Mouse (Mus musculus): ENCODE measurements around the gene Mok. TPM values are rescaled to one million over a fixed set of nuclear protein-coding genes. Genes with fewer than 3 reads are reported as not detected.

Mok gene
- total RNA-seq, 2 experiments from 2014 or later, result not detected

- no peak for ATAC-seq (replicated peaks; ENCODE audit: low FRiP score, poor library complexity, severe bottlenecking)
Measured at GRCm38 (mm10) chr12:110814924-110815323, 25.8 kb downstream of the Mok start.

GRCm38 (mm10) chr12:110813624-110814023 is 27.1 kb downstream of the Mok start:
- no peak for ATAC-seq (replicated peaks; ENCODE audit: low FRiP score, poor library complexity, severe bottlenecking)

- ATAC-seq (replicated peaks; ENCODE audit: low FRiP score, poor library complexity, severe bottlenecking), result no peak
Measured at GRCm38 (mm10) chr12:110813132-110813531, 27.6 kb downstream of the Mok start.

GRCm38 (mm10) chr12:110808848-110809247 is 31.9 kb downstream of the Mok start:
- ATAC-seq (replicated peaks; ENCODE audit: low FRiP score, poor library complexity, severe bottlenecking), result no peak

GRCm38 (mm10) chr12:110808430-110808829 is 32.3 kb downstream of the Mok start:
- no peak for ATAC-seq (replicated peaks; ENCODE audit: low FRiP score, poor library complexity, severe bottlenecking)

- ATAC-seq (replicated peaks; ENCODE audit: low FRiP score, poor library complexity, severe bottlenecking), result no peak
Measured at GRCm38 (mm10) chr12:110806301-110806970, 34.3 kb downstream of the Mok start.

GRCm38 (mm10) chr12:110804261-110804660 is 36.5 kb downstream of the Mok start:
- no peak for ATAC-seq (replicated peaks; ENCODE audit: low FRiP score, poor library complexity, severe bottlenecking)

GRCm38 (mm10) chr12:110802674-110803297 is 38.0 kb downstream of the Mok start:
- ATAC-seq (replicated peaks; ENCODE audit: low FRiP score, poor library complexity, severe bottlenecking), result no peak

GRCm38 (mm10) chr12:110801876-110802464 is 38.8 kb downstream of the Mok start:
- ATAC-seq (replicated peaks; ENCODE audit: low FRiP score, poor library complexity, severe bottlenecking), result no peak

GRCm38 (mm10) chr12:110799226-110799625 is 41.5 kb downstream of the Mok start:
- ATAC-seq (replicated peaks; ENCODE audit: low FRiP score, poor library complexity, severe bottlenecking), result no peak

GRCm38 (mm10) chr12:110797842-110798431 is 42.8 kb downstream of the Mok start:
- ATAC-seq (replicated peaks; ENCODE audit: low FRiP score, poor library complexity, severe bottlenecking), result no peak

GRCm38 (mm10) chr12:110797202-110797601 is 43.5 kb downstream of the Mok start:
- ATAC-seq (replicated peaks; ENCODE audit: low FRiP score, poor library complexity, severe bottlenecking), result no peak

- ATAC-seq (replicated peaks; ENCODE audit: low FRiP score, poor library complexity, severe bottlenecking), result no peak
Measured at GRCm38 (mm10) chr12:110796748-110797147, 44.0 kb downstream of the Mok start.

- no peak for ATAC-seq (replicated peaks; ENCODE audit: low FRiP score, poor library complexity, severe bottlenecking)
Measured at GRCm38 (mm10) chr12:110795035-110795434, 45.7 kb downstream of the Mok start.

GRCm38 (mm10) chr12:110791026-110791425 is 49.7 kb downstream of the Mok start:
- ATAC-seq (replicated peaks; ENCODE audit: low FRiP score, poor library complexity, severe bottlenecking), result no peak

GRCm38 (mm10) chr12:110790580-110790979 is 50.2 kb downstream of the Mok start:
- ATAC-seq (replicated peaks; ENCODE audit: low FRiP score, poor library complexity, severe bottlenecking), result no peak

- no peak for ATAC-seq (replicated peaks; ENCODE audit: low FRiP score, poor library complexity, severe bottlenecking)
Measured at GRCm38 (mm10) chr12:110786243-110786642, 54.5 kb downstream of the Mok start.

GRCm38 (mm10) chr12:110784211-110784610 is 56.5 kb downstream of the Mok start:
- no peak for ATAC-seq (replicated peaks; ENCODE audit: low FRiP score, poor library complexity, severe bottlenecking)

- no peak for ATAC-seq (replicated peaks; ENCODE audit: low FRiP score, poor library complexity, severe bottlenecking)
Measured at GRCm38 (mm10) chr12:110782278-110782677, 58.5 kb downstream of the Mok start.

GRCm38 (mm10) chr12:110781181-110781580 is 59.6 kb downstream of the Mok start:
- no peak for ATAC-seq (replicated peaks; ENCODE audit: low FRiP score, poor library complexity, severe bottlenecking)

- ATAC-seq (replicated peaks; ENCODE audit: low FRiP score, poor library complexity, severe bottlenecking), result no peak
Measured at GRCm38 (mm10) chr12:110779296-110779695, 61.4 kb downstream of the Mok start.
